Mouse (Mus musculus): ENCODE results near the gene Exosc10.

DNA sequence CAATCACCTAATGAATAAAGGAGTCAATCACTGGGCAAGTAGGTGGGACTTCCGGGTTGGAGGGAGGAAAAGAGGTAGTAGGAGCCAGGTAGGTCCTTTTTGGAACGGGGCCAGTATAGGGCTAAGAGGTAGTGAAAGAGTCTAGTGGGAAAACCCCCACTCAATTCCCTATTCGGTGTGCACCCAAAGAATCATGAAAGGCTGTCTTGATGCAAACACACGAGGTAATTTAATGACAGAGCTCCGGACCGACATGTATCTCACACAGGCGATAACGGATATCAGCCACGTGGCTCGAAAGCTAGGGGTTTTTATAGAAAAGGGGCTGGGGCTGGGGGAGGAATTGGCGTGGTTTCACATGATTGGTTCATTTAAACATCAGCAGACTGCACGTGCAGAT, 40.6 kb downstream of the Exosc10 start:
- no peak for TF ChIP-seq POLR2A (IDR thresholded peaks at IDR 0.05; ENCODE audit: insufficient read depth, low read depth, low read length)
- TF ChIP-seq CTCF (IDR thresholded peaks at IDR 0.05): no peak

Measured in heart, adult 2 months (tissue).